Mouse (Mus musculus) heart, postnatal 0 days (tissue): ENCODE measurements around the gene Fat3.

Experiments
- CTCF ChIP-seq: IDR thresholded peaks from 2 replicates; pipeline ENCODE4 v1.5.1; 2016; ENCODE audit warnings: antibody characterized with exemption, control low read depth, low read depth
- EP300 ChIP-seq: IDR thresholded peaks from 2 replicates; pipeline ENCODE4 v1.6.1; 2016; ENCODE audit warnings: antibody characterized with exemption, low read depth

DNA sequence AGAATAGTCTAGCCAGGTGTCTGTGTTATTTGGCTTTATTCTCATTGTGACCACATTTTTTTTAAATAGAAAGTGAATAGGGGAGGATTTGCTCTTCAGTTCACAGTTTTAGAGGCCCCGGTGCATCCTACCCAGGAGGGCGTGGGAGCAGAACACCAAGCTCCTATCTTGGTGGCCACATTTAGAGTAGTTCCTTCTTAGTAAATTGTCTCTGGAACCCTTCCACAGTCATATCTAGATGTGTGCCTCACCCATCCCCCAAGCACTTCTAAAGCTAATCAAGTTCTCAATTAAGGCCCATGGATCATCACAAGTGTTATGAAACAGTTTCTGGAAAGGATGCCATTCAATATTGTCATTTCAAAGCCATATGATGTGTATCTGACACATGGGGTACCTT lies 559.3 kb downstream of the Fat3 start:
- TF ChIP-seq CTCF (no peak), EP300 (no peak)
